17 mouse cellular contexts compared by ENCODE assay signal in genomic region chr16:23726562-23726961, GRCm38 (mm10).
"Had no signal": no experiment of that assay in that cellular context is flagged by ENCODE, and none has a peak within 500 bp of the region (broad histone marks: within the 10 kb centered on the region; RNA-seq: fewer than 3 reads in every experiment).

No protein-coding gene starts in this region.

- DNase-seq: lung, adult 2 months; lung, postnatal 14 days; lung, postnatal 36 days; right cerebral cortex, postnatal 14 days; thymus, adult 2 months; thymus, postnatal 25 days; thymus, postnatal 4 days had no signal

- ATAC-seq: lung, postnatal 0 days; midbrain, embryonic 13.5 days; midbrain, embryonic 16.5 days had no signal

- H3K27ac ChIP-seq: lung, embryonic 15.5 days; macrophage; midbrain, embryonic 13.5 days; neural tube, embryonic 12.5 days; stomach, embryonic 15.5 days; stomach, postnatal 0 days had no signal

- H3K4me3 ChIP-seq: lung, embryonic 15.5 days; megakaryocyte, embryonic 14.5 days; midbrain, embryonic 13.5 days; neural tube, embryonic 12.5 days; stomach, embryonic 15.5 days had no signal

- H3K27me3 ChIP-seq: lung, embryonic 15.5 days; megakaryocyte, embryonic 14.5 days; midbrain, embryonic 13.5 days; neural tube, embryonic 12.5 days; stomach, embryonic 15.5 days had no signal

- H3K9ac ChIP-seq: lung, embryonic 15.5 days; midbrain, embryonic 13.5 days; neural tube, embryonic 12.5 days; stomach, embryonic 15.5 days had no signal

- H3K4me1 ChIP-seq: lung, embryonic 15.5 days; megakaryocyte, embryonic 14.5 days; midbrain, embryonic 13.5 days; neural tube, embryonic 12.5 days; stomach, embryonic 15.5 days had no signal

- H3K36me3 ChIP-seq: lung, embryonic 15.5 days; midbrain, embryonic 13.5 days; neural tube, embryonic 12.5 days; stomach, embryonic 15.5 days had no signal

- H3K4me2 ChIP-seq: lung, embryonic 15.5 days; midbrain, embryonic 11.5 days; midbrain, embryonic 13.5 days; neural tube, embryonic 12.5 days; stomach, embryonic 15.5 days had no signal

- H3K9me3 ChIP-seq: lung, embryonic 15.5 days; megakaryocyte, embryonic 14.5 days; midbrain, embryonic 13.5 days; neural tube, embryonic 12.5 days; stomach, embryonic 15.5 days had no signal
